Mouse (Mus musculus) hindbrain, embryonic 10.5 days (tissue): ENCODE data around the gene Syt3. TPM values are rescaled to one million over a fixed set of nuclear protein-coding genes. Genes with fewer than 3 reads are reported as not detected.
A peak's percentile ranks its signal among the peaks of the same experiment; 100 is the strongest.

Source experiments
- DNase-seq: peaks from one replicate; pipeline ENCODE4 v3.0.0-alpha.2; 2017; ENCODE audit warnings: low spot score
- H3K27ac ChIP-seq: fragments of 300-500 bp; sonication (generic); 2 replicates; pipeline ENCODE4 v1.5.1; 2016; ENCODE audit warnings: mild to moderate bottlenecking, moderate library complexity
- H3K27me3 ChIP-seq: fragments of 300-500 bp; sonication (generic); 2 replicates; pipeline ENCODE4 v1.6.1; 2016; ENCODE audit warnings: mild to moderate bottlenecking; ENCODE audit not compliant: poor library complexity, insufficient read depth, severe bottlenecking
- H3K36me3 ChIP-seq: fragments of 300-500 bp; sonication (generic); 2 replicates; pipeline ENCODE4 v1.6.1; 2016; ENCODE audit warnings: mild to moderate bottlenecking, moderate library complexity
- H3K4me1 ChIP-seq: fragments of 300-500 bp; sonication (generic); replicated peaks from 2 replicates; pipeline ENCODE4 v1.6.1; 2016; ENCODE audit warnings: mild to moderate bottlenecking
- H3K4me3 ChIP-seq: fragments of 300-500 bp; sonication (generic); 2 replicates; pipeline ENCODE4 v1.5.1; 2016; ENCODE audit warnings: mild to moderate bottlenecking, moderate library complexity
- H3K9me3 ChIP-seq: fragments of 300-500 bp; sonication (generic); 2 replicates; pipeline ENCODE4 v1.6.1; 2016; ENCODE audit warnings: mild to moderate bottlenecking, moderate library complexity
- WGBS: fragments of 180-500 bp; shearing (Covaris S2); methylation state at CpG from one replicate; pipeline ENCODE4 v1.1.7; 2016; 5-methylcytosine and 5-hydroxymethylcytosine counted together
- polyA plus RNA-seq: library from polyadenylated mRNA; unstranded; fragments of >200 nt; fragmentation: Nextera tagmentation; extraction: Ambion mirVana; gene quantifications from 2 replicates; pipeline ENCODE4 v1.2.1, GENCODE M21; 2016

The Syt3 gene
- polyA plus RNA-seq, 1 experiment from 2014 or later, result 3.0 TPM

DNA sequence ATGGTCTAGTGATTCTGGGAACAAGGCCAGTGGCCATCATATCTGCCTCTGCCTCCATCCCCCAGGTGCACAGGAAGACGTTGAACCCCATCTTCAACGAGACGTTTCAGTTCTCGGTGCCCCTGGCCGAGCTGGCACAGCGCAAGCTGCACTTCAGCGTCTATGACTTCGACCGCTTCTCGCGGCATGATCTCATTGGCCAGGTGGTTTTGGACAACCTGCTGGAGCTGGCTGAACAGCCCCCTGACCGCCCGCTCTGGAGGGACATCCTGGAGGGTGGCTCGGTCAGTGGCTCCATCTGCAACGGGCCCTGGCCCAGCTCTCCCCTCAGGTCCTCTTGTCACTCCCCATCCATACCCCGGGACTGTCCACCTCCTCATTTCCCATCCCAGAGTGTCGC is 9.4 kb downstream of the Syt3 start:
- Histone ChIP-seq H3K4me3 (no peak overlapping the region), H3K4me1 (no peaks in the 10 kb centered on the region), H3K9me3 (no peaks in the 10 kb centered on the region), H3K36me3 (no peaks in the 10 kb centered on the region), H3K27me3 (peaks cover 4% of the 10 kb centered on the region; the same call in 1 of the 2 replicates), H3K27ac (no peak overlapping the region)
- DNase-seq, result no peak
- 92% methylated on average over 17 of the region's 17 CpGs for WGBS

DNA sequence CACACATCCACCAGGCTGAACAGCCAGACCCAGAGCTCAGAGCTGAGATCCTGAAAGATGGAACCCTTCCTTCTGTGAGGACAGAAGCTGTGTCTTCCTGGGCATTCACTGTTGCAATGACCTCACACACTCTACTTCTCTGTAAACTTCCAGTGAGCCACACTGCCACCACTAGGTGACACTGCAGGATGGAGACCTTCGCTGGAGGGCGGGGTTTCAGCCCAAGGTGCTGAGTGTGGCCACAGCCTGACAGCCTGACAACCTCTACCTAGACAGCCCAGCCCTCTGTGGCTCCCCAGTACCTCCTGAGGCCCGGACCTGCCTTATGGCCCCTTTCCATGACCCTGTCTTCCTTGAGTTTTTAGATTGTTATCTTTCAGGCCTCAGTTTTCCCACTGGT is 14.7 kb downstream of the Syt3 start:
- Histone ChIP-seq H3K36me3 (no peaks in the 10 kb centered on the region), H3K27me3 (peaks cover 23% of the 10 kb centered on the region), H3K27ac (no peak overlapping the region), H3K4me1 (peaks cover 11% of the 10 kb centered on the region), H3K9me3 (no peaks in the 10 kb centered on the region), H3K4me3 (no peak overlapping the region)
- WGBS, result 12% methylated on average over 3 of the region's 3 CpGs
- DNase-seq, result peak; percentile 55

DNA sequence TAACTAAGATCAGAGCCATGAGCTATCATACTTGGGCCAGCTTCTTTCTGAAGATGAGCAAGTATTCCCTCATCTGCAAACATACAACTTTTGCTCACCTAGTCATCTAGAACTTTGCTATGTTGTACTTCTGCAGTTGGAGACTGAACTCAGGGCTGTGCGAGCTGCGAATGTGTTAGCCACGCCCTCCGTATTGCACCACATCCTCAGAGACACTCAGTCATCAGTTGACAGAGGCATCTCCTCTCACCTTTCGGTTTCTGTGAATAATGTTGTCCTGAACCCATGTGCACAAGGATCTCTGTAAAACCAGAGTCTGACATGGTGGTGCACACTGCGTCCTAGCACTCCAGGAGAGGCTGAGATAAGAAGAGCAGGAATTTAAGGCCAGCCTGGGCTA is 17.8 kb downstream of the Syt3 start:
- H3K27me3 ChIP-seq, result peaks cover 29% of the 10 kb centered on the region
- no peak for DNase-seq
- peaks cover 23% of the 10 kb centered on the region for H3K4me1 ChIP-seq
- no peak overlapping the region for H3K27ac ChIP-seq
- H3K9me3 ChIP-seq, result no peaks in the 10 kb centered on the region
- no peak overlapping the region for H3K4me3 ChIP-seq
- H3K36me3 ChIP-seq, result no peaks in the 10 kb centered on the region
- WGBS, result 83% methylated on average over 6 of the region's 6 CpGs

DNA sequence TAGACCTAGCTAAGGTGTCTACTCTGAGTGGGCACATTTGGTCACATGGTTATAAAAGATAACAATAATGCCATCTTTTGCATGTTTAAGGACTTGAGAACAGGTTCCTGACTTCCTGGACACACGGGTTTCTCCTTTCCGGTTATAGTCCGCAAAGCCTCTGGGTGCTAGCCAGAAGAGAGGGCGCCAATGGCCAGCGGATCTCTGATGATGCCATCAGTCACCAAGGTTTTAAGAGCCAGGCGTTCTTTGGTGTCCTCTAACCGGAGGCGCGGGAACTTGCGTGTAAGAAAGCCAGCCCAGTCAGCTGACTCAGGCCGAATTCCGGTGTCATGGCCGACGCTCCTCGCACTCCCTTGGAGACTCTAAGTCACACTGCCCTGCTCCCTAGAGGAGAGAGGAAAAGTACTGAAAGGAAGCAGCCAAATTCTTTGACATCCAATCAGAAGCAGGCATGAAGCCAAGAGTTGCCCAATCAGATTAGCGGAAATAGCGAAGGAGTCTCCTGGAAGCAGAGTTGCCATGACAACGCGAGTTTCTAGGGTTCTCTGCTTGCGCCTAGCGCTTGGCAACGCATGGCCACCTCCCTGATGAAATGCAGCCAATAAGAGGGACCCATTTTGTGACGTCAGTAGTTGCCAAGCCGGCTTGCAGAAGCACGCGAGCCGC is 21.6 kb downstream of the Syt3 start:
- WGBS, result 3% methylated on average over 27 of the region's 27 CpGs
- H3K27me3 ChIP-seq, result peaks cover 43% of the 10 kb centered on the region
- no peaks in the 10 kb centered on the region for H3K36me3 ChIP-seq
- no peaks in the 10 kb centered on the region for H3K9me3 ChIP-seq
- H3K27ac ChIP-seq, result peak overlapping the region; percentile 86
- H3K4me1 ChIP-seq, result peaks cover 12% of the 10 kb centered on the region; the same call in 1 of the 2 replicates
- peak; percentile 97 for DNase-seq
- H3K4me3 ChIP-seq, result peak overlapping the region; percentile 48

DNA sequence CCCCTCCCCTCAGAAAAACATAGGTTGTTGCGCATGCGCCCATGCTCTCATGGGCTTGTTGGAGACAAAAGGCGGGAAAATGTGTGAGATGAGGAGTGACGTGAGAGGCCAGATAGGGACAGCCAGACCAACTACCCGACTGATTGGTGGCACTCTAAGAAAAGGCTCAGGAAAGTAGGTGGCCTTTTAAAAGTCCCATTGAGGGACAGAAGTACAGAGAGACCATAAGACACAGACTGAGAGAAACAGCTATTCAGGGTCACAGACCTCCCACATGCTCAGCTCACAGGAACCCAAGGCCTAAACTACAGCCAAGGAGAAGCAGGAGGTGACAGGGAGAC is 22.1 kb downstream of the Syt3 start:
- peak overlapping the region; percentile 48 for H3K4me3 ChIP-seq

DNA sequence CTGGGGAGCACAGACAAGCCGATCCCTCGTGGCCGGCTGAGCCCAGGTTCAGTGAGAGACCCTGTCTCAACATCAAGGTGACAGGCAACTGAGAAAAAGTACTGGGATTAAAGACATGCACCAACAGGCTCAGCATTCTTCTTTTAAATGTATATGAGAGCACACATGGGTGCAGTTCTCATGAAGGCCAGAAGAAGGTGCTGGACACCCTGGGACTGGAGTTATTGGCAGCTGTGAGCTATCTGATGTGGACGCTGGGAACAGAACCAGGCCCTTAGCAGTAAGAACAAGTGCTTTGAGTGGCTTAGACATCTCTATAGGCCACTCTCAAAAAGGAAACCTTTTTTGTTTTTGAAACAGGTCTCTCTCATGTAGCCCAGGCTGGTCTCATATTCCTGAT is 27.2 kb downstream of the Syt3 start:
- H3K36me3 ChIP-seq, result no peaks in the 10 kb centered on the region
- no peak for DNase-seq
- H3K4me3 ChIP-seq, result no peak overlapping the region
- peaks cover 19% of the 10 kb centered on the region for H3K27me3 ChIP-seq
- peaks cover under 1% of the 10 kb centered on the region; the same call in 1 of the 2 replicates for H3K4me1 ChIP-seq
- H3K9me3 ChIP-seq, result no peaks in the 10 kb centered on the region
- WGBS, result 85% methylated on average over 4 of the region's 4 CpGs
- H3K27ac ChIP-seq, result no peak overlapping the region

More for the DNA sequence above, 22.1 kb downstream of the Syt3 start:
- H3K4me1 ChIP-seq, result peaks cover 12% of the 10 kb centered on the region; the same call in 1 of the 2 replicates
- WGBS, result under 1% methylated on average over 5 of the region's 5 CpGs
- no peak for DNase-seq
- peaks cover 37% of the 10 kb centered on the region for H3K27me3 ChIP-seq
- H3K9me3 ChIP-seq, result no peaks in the 10 kb centered on the region
- H3K27ac ChIP-seq, result peak overlapping the region; percentile 79
- no peaks in the 10 kb centered on the region for H3K36me3 ChIP-seq

DNA sequence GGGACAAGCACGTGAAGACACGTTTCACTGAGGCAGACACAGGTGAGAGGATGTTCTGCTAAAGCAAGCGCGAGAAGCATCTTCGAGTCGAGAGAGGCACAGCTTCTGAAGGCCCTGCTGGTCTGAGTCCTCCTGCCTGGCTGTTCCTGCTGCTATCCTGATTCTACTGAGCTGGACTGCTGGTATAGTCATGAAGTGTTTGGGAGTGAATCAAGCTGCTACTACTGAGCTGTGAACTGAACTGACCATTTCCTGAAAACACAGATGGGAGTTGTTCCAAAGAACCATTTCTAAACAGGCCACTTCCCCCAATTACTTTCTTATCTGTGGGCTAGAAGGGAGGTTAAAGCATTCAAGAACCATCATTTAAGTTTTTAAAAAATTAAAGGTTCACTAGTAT is 29.4 kb downstream of the Syt3 start:
- Histone ChIP-seq H3K4me3 (no peak overlapping the region), H3K36me3 (no peaks in the 10 kb centered on the region), H3K27ac (no peak overlapping the region), H3K4me1 (no peaks in the 10 kb centered on the region), H3K27me3 (no peaks in the 10 kb centered on the region; the same call in 1 of the 2 replicates), H3K9me3 (no peaks in the 10 kb centered on the region)
- DNase-seq, result no peak
- 86% methylated on average over 6 of the region's 6 CpGs for WGBS

DNA sequence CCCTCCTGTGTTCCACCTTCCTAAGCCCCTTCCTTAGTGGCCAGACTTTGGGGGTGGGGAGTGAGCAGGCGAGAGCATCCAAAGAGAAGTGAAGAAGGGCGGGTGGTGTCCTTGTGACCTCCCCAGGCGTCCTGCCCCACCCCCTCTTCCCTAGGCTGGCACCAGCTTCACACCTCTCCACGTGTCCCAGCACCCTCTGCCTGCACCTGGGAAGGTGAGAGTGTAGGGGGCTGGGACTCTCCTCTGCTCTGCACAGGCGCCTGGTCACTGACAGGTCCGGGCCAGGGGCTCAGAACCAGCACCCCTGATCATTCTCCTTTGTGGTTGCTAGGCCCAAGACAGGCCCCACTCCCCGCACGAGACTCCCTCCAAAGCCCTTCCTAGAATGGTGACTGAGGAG is 43.8 kb downstream of the Syt3 start:
- H3K9me3 ChIP-seq, result no peaks in the 10 kb centered on the region
- H3K4me3 ChIP-seq, result peak overlapping the region; percentile 76
- 0 out of 2 replicates have a peak, but pooled peaks cover 6% of the 10 kb centered on the region for H3K36me3 ChIP-seq
- H3K27me3 ChIP-seq, result peaks cover 61% of the 10 kb centered on the region
- H3K27ac ChIP-seq, result peak overlapping the region; percentile 97
- DNase-seq, result no peak
- H3K4me1 ChIP-seq, result peaks cover 56% of the 10 kb centered on the region
- WGBS, result 13% methylated on average over 8 of the region's 8 CpGs

DNA sequence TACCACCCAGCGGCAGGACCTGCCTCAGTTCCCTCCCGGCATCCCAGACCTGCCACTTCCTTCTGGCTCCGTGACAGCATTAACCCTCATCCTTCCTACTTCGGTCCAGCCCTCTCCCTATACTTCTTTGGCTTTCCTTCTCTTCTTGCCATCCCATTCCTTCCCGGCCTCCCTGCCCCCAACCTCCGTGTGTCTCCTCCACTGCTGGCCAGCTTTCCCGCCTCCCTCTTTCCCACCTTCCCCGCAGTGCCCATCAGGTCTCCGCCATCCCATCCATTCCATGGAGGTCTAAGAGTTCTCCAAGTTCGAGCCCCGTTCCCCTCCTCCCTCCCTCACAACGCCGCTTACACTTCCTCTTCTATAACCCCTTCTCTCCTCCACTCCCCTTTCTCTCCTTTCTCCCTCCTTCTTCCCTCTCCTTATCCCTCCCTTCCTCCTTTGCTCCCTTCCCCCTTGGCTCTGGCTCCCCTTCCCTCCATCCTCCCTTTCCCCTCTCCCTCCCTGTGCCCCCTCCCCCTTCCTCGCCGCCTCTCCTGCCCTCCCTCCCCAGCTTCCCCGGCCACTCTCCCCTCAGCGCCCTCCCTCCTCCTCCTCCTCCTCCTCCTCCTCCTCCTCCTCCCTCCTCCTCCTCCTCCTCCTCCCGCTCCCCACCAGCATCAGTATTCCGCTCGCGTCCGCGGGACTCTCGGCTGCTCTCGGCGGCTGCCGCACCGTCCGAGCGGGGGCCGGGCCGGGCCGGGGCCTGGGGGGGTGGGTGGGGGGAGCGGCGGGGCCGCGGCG is 44.5 kb downstream of the Syt3 start:
- peaks cover 61% of the 10 kb centered on the region for H3K27me3 ChIP-seq
- H3K4me1 ChIP-seq, result peaks cover 62% of the 10 kb centered on the region
- peak overlapping the region; percentile 76 for H3K4me3 ChIP-seq
- 1% methylated on average over 36 of the region's 38 CpGs for WGBS
- H3K9me3 ChIP-seq, result no peaks in the 10 kb centered on the region
- H3K36me3 ChIP-seq, result 0 out of 2 replicates have a peak, but pooled peaks cover 8% of the 10 kb centered on the region
- H3K27ac ChIP-seq, result peak overlapping the region; percentile 97
- peak; percentile 83 for DNase-seq

DNA sequence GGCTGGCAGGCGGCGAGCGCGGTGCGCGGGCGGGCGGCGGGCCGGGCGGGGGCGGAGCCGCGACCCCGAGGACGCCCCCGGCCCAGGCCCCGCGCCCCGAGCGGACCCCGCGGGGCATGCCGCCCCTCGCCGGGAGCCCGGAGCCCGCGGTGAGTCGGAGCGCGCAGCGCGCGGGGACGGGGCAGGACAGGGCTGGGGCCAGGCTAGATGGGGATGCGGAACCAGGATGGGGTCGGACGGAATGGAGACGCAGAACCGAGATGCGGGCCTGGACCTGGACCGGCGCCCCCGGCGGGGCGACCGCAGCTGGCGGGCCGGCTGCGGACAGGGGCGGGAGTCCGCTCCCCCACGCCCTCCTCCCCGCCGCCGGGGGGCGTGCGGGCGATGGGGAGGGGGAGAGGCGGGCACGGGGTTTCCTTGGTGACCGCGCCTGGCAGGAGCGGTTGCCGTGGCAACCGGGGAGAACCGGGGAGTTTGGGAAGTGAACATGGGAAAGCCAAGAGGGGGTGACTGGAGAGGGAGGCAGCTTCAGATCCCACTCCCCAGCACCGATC is 45.1 kb downstream of the Syt3 start, which contains the start of gene Lrrc4b:
Gene Lrrc4b (plus strand): TSS at position 51 of the 554 bp plus-strand sequence.
- Histone ChIP-seq H3K4me1 (peaks cover 69% of the 10 kb centered on the region), H3K4me3 (peak within 1 kb of the TSS; percentile 76), H3K36me3 (0 out of 2 replicates have a peak, but pooled peaks cover 9% of the 10 kb centered on the region), H3K27ac (peak within 1 kb of the TSS; percentile 97), H3K9me3 (no peaks in the 10 kb centered on the region), H3K27me3 (peaks cover 61% of the 10 kb centered on the region)
- DNase-seq, result peak; percentile 83
- WGBS, result under 1% methylated on average over 68 of the region's 69 CpGs

DNA sequence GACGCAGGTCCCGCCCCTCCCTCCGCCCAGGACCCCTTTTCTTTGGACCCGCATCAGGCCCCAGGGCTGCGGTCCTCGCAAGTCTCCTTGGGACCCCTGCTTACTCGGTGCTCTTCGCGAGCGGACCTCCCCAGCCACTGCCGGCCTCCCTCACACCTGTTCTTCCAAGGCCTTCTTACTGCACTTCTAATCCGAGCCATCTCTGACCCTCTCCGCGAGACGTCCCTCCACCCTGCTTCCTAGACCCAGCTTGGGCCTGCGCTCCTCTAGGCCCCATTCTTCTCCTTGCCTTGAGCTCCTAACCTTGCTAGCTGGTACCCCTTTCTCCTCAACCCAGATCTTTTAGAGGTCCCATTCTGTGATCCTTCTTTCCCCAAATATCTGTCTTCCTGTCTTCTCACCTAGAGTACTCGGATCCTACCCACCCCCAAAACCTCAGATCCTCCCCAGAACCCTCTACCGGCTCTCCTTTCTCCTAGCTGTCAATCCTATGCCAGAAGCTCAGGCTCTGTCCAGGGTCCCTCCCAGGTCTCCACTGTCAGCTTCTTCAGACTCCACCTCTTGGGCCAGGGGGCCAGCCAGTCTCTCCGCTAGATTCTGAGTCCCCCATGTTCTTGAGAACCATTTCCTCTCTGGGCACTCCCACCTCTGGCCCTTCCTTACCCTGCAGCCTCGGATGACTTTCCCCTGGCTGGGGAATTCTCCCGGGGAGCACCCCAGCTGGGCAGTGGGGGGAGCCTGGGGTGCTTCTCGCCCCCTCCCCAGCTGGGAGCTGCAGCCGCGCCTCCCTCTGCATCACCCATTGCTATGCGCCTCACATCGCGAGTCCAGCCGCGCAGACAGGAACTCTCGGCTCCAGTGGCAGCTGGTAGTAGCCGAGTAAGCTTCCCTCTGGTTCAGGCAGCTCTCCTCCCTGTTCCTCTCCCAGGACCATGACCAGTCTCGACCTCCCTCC is 45.9 kb downstream of the Syt3 start:
- peaks cover 12% of the 10 kb centered on the region; the same call in 1 of the 2 replicates for H3K36me3 ChIP-seq
- peaks cover 71% of the 10 kb centered on the region for H3K4me1 ChIP-seq
- no peaks in the 10 kb centered on the region for H3K9me3 ChIP-seq
- WGBS, result under 1% methylated on average over 32 of the region's 32 CpGs
- DNase-seq, result peak; percentile 50
- H3K27me3 ChIP-seq, result peaks cover 61% of the 10 kb centered on the region
- H3K4me3 ChIP-seq, result peak overlapping the region; percentile 76
- H3K27ac ChIP-seq, result peak overlapping the region; percentile 97

DNA sequence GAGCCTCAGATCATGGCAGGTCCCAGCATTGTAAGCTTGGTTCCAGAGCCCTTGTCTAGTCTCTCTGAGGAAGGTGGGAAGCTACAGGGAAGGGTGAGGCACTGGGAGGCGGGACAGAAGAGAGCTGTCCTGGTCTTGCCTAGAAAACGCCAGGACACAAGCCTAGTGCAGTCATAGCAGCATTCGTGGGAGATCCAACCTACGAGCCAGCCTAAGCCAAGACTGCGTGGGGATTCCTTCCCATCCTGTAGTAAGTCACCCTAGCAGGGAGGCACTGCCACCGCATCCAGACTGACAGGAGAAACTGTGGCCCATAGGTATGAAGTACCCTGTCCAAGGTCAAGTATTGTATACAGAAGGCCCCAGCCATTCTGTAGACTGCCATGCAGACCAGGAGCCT is 48.6 kb downstream of the Syt3 start:
- Histone ChIP-seq H3K36me3 (peaks cover 16% of the 10 kb centered on the region; the same call in 1 of the 2 replicates), H3K27ac (no peak overlapping the region), H3K4me3 (no peak overlapping the region), H3K9me3 (no peaks in the 10 kb centered on the region), H3K27me3 (peaks cover 64% of the 10 kb centered on the region), H3K4me1 (peaks cover 68% of the 10 kb centered on the region)
- DNase-seq, result no peak
- WGBS, result 72% methylated on average over 6 of the region's 6 CpGs
